Mouse (Mus musculus) gastrocnemius, postnatal 4 days (tissue): ENCODE data around the gene Rev3l. TPM values are rescaled to one million over a fixed set of nuclear protein-coding genes. Genes with fewer than 3 reads are reported as not detected.
"Not testable (repeated sequence)": the region's sequence is repeated elsewhere in the genome, so short reads cannot be mapped to it uniquely, and the experiment has no call there.

Source experiments
- DNase-seq, 2 experiments: peaks; one replicate each; pipeline ENCODE4 v3.0.0; 2021 to 2022; ENCODE audit warnings: low spot score in 2 of 2, mixed read lengths in 2 of 2
- total RNA-seq, 2 experiments: library from RNA; stranded (reverse); gene quantifications; 2 replicates each; pipeline ENCODE4 v1.2.3; 2021

Gene Rev3l
- total RNA-seq, 2 experiments from 2014 or later = 51.9 to 57.4 TPM

DNA sequence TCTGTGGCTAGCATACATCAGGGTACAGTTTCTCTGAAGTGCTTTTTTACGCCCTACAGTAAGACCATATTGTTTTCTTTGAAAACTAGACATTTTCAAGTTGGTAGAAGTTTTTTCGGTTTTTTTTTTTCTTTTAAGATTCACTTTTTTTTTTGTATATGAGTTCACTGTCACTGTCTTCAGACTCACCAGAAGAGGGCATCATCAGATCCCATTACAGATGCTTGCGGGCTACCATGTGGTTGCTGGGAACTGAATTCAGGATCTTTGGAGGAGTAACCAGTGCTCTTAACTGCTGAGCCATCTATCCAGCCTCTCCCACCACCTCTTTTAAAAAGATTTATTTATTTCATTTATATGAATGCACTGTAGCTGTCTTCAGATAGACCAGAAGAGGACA, 45.0 kb downstream of the Rev3l start:
- no peak for DNase-seq

DNA sequence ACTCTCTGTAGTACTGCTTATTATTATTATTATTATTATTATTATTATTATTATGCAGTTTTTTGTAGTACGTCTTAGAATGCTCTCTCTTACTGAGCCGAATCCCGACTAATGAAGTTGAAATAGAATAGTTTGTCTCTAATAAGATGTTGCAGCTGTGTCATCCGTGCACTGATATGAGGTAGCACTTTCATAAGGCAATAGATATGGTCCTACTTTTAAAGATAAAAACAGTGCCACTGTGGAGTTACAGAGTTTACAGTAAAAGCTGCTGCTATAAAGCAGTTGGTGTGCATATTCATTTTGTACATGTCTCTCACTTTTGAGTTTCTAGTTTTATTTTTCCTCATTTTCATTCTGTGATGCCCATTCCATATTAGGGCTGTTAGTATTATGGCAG, 46.4 kb downstream of the Rev3l start:
- no peak for DNase-seq

DNA sequence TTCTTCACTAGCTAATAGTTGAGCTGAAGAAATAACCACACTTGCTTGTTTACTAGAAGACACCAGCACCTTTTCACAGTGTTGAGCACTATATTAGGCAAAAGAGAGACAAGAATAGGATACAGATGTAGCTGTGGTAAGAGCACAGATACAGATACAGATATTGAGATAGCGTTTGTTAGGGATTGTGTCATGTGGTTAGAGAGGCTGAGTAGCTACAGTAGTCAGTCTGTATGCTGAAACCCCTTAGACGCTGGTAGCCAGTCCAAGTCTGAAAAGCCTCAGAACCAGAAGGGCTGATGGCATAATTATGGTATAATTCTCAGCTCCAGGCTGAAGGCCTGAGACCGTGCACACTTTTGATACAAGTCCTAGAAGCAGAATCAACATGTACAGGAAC, 53.3 kb downstream of the Rev3l start:
- no peak for DNase-seq

DNA sequence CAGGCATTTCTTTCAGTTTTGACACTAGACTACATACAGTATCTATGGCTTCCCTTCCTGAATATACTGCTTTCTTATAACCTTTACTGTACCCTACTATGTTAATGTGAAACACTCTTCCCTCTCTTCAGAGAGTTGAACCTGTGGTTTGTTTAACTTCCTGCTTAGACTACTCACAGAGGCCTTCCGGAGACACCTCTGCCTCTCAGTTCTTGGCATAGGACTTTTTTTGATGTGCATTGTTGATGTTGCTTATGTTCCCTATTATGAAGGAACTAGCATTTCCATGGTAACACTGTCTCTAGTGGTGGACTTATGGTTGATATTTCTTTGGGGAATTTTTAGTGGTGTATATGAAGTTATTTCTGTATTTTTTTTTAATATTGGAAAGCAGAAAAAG, 61.4 kb downstream of the Rev3l start:
- no peak for DNase-seq

DNA sequence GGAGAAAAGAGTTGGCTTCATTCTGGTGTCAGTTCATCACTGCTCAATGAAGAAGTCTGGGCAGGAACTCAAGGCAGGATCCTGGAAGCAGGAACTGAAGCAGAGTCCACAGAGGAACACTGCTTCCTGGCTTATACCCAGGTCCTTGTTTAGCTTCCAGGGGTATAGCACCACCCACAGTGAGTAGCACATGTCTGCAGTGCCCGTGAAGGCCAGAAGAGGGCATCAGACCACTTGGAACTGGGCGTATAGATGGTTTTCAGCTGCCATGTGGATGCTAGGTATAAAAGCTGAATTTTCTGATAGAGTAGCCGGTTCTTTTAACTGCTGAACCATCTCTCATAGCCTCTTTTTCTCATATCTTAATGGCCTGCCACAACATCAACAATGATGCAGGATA, 79.6 kb downstream of the Rev3l start:
- DNase-seq = peak in 1 of 2 experiments; percentile 17

DNA sequence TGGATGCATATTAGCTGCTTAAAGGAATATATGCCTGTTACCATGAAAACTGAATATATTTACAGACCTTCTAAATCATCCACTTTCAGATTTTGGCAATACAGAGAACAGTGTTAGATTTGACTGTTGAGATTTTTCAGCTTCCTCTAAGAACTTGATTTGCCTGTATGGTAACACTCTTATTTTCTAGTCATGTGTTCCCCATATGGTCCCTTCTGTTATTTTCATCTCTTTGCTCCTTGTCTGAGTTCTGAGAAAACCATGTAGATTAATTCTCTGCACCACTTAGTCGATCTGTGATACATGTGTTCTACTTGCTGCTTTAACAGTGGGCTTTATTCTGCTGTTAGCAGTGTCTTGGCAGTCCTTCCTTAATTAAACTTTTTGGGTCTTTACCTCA, 110.7 kb downstream of the Rev3l start:
- DNase-seq = no peak

DNA sequence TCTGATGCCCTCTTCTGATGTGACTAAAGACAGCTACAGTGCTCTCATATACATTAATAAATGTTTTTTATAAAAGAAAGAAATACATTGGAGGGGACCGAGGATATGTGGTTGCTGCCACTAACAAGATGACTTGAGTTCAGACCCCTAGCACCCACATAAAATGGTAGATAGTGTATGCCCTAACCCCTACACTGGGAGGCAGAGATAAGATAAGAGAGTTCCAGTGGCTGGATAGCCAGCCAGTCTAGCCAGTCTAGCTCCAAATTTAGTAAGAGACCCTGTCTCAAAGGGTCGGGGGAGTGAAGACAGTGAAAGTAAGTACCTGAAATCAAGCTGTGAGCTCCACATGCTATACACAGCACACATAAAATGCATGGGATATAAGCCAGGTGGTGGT, 133.6 kb downstream of the Rev3l start:
- DNase-seq = no peak

DNA sequence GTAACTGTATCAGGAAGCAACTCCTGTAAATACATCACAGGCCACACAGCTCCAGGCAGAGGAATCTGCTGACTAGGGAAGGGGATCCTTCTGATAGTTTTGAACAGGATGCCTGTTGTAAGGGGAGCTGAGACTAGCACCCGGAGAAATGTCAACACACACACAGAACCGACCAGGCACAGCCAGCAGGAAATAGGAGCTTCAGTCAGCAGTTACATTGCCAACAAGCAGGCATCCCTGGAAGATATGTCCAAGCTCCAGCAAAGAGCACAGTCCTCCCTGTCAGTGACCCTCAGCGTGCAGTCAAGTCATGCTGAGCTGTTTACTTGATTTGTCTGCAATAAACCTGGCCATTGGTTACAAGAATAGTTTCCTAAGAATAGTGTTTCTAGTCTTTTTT, 156.7 kb downstream of the Rev3l start:
- no peak for DNase-seq

DNA sequence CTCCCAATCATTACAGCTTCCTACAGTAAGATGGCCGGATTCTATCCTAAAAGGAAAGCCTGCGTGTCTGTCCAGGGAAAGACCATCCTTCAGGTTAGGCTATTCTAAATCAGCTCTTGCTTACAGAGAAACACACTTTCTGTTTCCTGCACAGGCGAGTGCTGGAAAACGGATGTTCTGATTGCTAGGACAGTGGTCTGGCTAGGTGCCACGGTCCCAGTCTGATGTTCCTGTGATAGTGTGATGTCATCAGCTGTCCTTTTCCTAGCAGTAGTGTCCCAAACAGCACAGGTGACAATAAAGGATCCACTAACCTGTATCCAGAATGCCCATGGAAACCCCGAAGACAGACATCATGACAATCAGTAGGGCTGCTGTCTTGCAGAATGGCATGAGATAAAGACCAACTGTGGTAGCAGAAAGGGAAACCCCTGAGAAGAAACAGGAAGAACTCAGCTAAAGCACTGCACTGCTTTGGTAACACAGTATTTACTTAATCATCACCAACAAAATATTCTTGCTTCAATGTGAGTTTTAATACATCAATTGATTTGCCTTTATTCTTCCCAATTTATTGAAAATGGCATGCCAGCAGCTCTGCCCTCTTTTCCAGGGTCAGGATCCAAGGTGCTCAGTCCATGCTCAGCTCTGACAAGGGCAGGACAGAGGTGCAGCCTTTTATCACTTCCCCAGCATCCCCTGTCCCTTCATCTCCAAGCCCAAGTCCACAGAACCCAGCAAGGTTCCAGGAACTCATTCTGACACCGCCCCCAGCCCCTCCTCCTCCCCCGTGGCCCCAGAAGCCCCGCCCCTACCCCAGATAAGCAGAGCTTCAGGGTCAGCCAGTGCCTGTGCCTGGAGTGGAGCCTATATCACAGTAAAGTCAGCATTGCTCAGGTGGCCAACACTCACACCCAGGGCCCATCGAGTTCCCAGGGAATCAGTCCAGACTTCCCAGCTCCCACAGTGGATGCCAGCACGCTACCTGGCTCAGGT, 162.1 kb downstream of the Rev3l start:
- DNase-seq = no peak

DNA sequence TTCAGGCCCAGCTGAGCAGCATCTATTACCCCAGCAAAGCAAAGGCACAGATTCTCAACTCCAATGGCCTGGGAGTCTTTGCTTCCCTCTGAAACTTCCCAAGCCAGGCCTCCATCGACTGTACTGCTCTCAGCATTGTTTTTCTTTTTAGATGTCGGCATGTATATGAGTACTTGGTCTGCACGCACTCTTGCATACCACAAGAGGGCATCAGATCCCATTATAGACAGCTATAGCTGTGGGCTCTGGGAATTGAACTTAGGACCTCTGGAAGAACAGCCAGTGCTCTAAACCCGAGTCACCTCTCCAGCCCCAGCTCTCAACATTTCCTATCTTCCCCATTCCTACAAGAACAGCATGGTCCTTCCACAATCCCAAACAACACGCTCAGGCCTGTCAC, 164.6 kb downstream of the Rev3l start:
- no peak for DNase-seq

DNA sequence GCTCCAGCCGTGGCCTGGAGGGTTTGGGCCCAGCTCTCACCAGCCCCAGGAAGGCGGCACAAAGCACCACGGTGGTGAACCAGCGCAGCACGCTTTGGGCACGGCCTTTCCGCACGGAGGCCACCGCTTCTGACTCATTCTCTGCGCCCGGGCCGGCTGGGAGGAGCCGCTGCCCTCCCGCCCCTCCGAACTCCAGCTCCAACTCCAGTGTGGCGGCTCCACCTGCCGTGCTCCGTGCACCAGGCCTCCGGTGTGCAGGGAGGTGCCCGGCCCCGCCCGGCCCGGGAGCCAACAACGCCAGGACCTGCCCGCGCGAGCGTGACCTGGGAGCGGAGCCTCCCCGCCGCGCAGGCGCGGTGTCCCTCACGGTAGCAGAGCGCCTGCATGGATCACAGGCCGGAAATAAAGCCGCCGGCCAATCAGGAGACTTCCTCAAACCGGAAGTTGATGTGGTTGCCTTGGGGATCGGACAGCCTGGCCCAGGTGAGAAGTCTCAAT, 167.0 kb downstream of the Rev3l start, which contains the start of gene Mfsd4b4:
Mfsd4b4 (minus strand) TSS at position 365 of the 498 bp plus-strand sequence.
- peak; percentile 69 to 84 for DNase-seq

DNA sequence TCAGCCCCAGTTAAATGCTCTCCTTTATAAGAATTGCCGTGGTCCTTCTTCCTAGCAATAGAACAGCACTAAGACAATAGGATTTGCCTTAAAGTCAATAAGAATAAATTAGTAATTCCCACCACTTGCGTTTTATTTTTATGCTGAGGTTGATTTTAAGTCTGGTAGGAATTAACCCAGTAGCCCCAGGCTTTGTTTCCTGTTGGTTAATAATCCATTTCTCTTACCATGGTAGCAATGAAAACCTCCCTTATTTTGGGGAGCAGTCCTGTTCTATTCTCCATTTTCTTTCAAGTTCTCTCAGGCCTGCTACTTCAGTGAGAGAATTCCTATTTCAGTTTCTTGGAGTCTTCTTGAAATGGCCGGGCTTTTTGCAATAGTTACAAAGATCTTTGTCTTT, 172.3 kb downstream of the Rev3l start:
- no peak for DNase-seq

DNA sequence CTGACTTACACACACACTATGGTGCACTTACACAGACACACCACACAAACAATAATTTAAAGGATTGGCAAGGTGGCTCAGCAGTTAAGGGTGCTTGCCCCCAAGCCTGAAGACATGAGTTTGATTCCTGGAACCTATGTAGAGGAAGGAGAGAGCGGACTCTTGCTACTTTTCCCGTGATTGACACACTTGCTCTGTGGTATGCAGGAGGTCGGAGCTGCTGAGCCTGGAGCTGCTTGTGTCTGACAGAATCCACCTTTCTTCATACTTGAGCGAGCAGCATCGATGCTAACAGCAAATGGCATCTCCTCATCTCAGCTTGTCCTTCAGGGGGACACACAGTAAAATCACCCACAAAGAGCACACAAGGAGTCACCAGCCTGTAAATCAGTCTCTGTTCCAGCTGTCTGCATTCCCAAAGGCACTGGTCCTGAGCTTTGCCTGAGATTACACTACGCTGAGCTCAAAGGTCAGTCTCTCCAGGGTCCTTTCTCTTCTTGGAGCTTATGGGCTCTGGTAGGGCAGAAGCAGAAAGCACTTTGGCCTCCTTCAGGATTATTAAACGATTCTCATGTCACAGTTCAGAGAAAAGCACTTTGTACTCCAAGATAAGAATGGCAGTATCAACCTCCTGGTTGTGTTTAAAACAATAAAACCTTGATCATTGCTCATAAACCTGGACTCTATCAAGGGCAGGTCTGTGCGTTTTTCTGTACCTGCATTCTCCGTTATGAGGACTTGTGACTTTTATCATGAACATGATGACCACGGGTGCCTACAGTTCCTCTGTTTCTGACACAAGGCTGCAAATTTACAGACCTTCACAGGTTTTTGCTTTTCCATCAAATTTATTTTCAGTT, 175.1 kb downstream of the Rev3l start:
- no peak for DNase-seq

DNA sequence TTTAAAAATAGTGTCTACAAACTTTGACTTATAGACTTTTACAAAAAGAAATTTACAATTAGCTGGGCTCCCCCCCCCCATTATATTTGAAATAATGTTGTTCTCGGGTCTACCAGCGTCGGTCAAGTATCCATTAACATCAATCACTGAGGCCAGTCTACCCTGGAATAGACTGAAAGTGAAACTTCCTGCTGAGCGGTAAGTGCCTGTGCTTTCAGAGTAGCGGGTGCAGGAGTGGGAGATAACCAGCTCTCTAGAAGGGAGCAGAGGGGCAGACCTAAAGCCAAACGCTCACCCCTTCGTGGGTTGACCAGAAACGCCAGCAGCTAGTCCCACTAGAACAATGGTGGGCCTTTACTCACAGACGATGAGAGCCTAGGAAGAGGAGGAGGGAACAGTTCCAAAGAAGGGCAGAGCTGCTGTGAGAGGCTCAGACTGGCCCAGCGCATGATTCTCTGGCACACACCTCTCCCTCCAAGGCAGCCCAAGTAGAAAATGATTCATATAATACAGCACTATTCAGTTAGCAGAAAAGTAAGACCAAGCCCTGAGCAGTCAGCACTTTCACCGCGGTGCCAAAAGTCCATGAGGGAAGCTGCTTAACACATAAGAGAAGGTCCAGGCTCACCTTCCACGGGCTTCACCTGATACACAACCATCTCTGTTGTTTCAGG, 177.0 kb downstream of the Rev3l start:
- no peak for DNase-seq

DNA sequence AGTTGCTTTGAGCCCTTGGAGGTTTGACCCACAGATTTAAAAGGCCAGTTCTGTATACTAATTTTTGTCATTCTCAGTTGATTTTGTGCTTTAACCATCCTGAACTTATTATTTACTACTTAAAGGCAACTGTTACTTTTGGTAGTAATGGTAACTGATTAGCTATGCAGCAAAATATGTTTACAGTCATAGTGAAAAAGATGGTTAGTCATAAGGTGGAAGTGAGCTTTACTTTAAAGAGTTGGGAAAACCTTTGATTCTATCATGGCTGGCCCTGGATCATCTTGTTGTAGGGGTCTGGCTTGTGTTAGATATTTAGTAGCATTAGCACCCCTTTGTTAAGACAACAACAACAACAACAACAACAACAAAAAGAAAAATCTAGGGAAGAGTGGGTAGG, 180.7 kb downstream of the Rev3l start:
- no peak for DNase-seq

DNA sequence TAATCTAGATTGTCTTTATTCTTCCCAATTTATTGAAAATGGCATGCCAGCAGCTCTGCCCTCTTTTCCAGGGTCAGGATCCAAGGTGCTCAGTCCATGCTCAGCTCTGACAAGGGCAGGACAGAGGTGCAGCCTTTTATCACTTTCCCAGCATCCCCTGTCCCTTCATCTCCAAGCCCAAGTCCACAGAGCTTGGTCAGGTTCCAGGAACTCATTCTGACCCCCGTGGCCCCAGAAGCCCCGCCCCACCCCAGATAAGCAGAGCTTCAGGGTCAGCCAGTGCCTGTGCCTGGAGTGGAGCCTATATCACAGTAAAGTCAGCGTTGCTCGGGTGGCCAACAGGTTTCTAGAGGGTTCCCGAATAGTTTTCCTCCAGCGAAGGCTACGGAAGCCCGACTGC, 192.6 kb downstream of the Rev3l start:
- not testable (repeated sequence) for DNase-seq

Other genes with a start within 250 kb of the Rev3l start
- 1 to 10 TPM; 4.4 to 5.8 TPM for gene Traf3ip2, start 119.2 kb upstream of the Rev3l start, total RNA-seq
- 1 to 10 TPM; 4.4 to 4.8 TPM for gene Mfsd4b4, start 167.1 kb downstream of the Rev3l start, total RNA-seq
- gene Mfsd4b2, start 194.8 kb downstream of the Rev3l start, total RNA-seq = under 1 TPM; 0.26 to 0.27 TPM
- gene Mfsd4b3, start 228.0 kb downstream of the Rev3l start, total RNA-seq = 1 to 10 TPM; 2.5 to 2.6 TPM